Mouse (Mus musculus): ENCODE measurements around the gene Pla2g2f.
A peak's percentile ranks its signal among the peaks of the same experiment; 100 is the strongest.

Gene Pla2g2f

DNA sequence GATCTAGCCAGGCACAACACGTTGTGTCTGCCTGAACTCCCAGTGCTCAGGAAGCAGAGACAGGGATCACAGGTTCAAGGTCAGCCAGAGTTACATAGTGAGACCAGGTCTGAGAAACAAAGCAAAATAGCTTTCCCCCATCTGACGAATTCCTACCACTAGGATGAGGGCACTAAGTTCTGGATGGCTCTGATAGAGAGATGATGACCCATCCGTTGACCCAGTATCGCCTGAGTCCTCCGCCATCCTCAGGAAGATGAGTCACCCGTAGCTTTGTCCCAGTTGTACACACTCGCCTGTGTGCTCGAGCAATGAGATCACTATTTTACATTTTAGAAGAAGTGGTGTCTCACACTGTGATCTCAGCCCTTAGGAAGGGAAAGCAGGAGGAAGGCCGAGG is 4.8 kb upstream of the Pla2g2f start:
- no peak for DNase-seq (ENCODE audit: low spot score in 2 of 2)

DNA sequence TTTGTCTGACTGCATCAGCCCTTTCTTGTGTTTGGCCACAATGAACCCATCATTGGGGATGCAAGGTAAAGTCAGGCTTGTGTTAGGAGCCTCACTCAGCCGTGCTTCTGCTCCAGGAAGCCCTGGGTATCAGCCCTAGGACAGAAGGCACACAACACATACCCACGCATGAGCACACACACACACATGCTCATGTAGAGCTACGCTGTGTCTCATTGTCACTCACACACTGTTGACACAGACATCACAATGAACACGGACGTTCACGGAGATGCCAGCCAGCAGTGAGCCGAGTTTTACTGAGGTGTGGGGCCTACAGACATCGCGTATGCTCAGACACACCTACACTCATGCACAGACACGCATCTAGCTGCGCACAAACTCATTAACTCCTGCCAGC is 1.4 kb downstream of the Pla2g2f start:
- no peak for DNase-seq (ENCODE audit: low spot score in 2 of 2)

DNA sequence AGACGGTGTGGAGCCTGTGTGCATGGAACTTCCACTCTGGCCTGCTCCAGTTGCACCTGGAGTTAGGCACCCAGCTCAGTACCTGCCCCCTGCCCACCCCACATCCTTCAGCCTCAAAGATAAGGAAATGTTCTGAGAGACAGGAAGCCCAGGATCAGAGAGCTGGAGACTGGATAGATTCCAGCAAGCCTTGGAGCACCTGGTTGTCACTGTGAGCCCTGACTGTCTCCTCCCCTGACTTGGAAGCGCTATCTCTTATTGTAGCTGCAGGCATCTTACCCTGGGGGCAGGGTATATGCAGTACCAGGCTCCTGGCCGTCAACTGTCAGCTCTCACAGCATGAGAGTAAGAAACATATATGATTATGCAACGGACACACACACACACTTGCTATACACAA is 2.0 kb downstream of the Pla2g2f start:
- no peak for DNase-seq (ENCODE audit: low spot score in 2 of 2)

DNA sequence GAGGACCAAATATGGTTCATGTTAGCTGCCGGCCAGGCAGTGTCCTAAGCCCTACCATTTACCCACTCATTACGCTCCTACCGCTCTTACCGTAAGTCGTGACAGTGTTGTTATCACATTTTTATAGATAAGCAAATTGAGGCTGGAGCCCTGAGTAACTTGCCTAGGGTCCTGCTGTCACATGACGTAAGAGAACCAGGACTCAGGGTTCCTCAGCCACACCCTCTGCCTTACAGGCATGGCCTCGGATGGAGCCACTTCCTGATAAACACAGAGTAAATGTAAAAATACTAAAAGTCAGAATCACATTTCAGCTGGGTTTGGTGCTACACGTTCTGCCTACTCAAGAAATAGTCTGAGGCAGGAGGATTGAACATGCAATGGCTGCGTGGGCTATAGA is 3.0 kb downstream of the Pla2g2f start:
- no peak for DNase-seq (ENCODE audit: low spot score in 2 of 2)

DNA sequence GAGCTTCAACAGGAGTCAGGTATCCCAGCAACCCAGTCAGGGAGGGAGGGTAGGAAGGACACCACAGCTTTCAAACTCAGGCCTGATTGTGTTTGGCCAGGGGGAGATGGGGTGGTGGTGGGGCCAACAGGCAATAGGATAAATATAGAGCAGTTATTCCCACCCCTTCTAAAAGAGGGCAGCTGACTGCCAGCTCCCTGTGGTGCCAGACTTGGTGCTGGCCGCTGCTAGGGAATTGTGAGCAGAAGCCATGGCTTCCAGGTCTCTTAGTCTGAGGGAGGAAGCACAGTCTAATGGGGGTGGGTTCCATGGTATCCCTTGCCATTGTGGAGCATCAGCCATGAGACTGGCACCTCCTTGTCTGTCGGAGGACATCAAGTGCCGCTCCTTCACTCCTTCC is 3.8 kb downstream of the Pla2g2f start:
- no peak for DNase-seq (ENCODE audit: low spot score in 2 of 2)

DNA sequence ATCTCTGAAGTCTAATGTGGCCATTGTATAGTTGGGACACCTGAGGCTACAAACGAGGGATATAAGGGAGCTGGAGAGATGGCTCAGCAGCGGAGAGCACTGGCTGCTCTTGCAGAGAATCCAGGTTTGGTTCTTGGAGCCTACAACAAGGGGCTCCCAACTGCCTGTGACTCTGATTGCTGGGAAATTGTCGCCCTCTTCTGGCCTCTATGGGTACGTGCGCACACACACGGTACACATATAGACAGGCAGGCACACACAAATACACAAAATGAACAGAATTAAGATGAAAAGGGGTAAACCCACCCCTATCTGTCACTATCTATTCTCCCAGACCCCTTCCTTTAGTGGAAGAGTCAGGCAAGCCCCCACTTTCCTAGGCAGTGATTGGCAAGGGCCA is 4.8 kb downstream of the Pla2g2f start:
- DNase-seq (ENCODE audit: low spot score in 2 of 2) = no peak

DNA sequence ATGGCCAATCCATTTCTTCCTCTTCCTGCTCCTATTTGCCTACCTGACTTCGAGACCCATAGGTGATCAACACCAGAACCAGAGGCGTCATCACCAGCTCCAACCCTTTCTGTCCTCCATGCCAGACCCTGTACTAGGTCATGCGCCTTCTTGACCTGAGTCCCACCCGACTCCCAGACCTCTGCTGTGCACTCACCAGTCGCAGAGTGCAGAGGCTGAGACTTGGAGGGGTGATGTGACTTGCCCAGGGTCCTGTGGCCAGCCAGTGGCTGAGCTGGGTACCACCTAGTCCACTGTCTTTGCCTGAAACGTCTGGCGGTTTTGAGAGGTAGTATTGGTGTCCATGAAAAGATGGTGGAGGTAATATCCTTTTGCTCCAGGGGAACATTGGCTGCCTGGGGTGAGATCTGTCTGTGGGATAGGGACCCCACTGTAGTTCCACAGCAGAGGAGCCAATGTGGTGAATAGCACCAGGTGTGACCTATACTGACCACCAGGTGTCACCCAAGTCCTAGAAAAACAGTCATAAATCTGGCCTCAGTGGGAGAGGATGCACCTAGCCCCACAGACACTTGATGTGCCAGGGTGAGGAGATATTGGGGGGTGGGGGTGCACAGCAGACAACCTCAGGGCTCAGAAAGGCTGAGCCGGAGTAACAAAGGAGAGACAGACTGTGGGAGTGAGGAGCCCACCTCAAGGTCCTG is 8.9 kb downstream of the Pla2g2f start:
- DNase-seq (ENCODE audit: low spot score in 2 of 2) = peak in 1 of 2 experiments; percentile 69

DNA sequence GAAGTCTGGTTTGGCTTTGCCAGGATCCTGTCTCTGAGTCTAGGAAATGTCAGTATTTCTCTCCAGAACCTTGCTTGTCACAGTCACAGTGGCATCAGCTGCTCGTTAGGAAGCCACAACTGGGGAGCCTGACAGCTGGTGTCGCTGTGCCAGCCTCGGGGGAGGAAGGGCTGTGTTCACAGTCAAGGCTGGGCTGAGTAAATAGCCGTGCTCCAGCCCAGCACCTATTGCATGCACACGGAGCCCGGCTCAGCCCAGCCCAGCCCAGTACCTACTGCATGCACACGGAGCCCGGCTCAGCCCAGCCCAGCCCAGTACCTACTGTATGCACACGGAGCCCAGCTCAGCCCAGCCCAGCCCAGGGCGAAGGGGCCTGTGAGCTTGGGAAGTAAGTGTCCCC is 9.6 kb downstream of the Pla2g2f start:
- DNase-seq (ENCODE audit: low spot score in 2 of 2) = peak in 1 of 2 experiments; percentile 66

DNA sequence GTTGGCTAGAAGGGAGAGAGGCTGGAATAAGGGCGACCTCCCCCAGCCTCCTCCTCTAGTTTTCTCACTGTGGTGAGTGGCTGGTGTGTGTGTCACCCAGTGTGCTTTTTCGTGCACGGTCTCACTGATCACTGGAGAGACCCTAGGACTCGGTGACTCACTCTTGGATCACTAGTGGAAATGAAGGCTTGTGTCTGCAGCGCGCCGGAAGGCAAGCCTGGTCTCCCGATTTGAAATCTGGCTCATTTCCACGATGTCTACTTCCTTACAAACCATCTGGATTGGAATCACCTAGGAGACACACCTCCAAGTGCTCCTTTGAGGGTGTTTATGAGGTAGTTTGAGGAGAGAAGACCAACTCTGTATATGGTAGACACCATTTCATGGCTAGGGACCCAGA is 10.6 kb downstream of the Pla2g2f start:
- DNase-seq (ENCODE audit: low spot score in 2 of 2) = no peak

DNA sequence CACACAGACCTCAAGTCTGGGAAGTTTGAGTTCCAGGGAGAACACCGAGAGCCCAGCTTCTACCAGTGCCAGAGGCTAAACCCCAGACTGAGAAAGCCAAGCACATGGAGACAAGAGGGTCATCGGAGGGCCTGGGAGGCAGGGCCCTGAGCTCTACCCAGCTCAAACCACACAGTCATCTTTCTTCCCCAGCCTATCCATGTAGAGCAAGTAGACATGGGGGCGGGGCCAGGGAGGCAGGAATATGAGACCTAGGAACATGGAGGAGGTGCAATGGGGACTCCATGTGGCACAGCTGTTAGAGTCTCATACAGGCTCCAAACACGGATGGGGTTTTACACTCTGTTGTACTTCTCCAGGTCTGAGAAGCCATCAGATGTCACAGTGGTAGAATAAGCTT is 11.5 kb downstream of the Pla2g2f start:
- no peak for DNase-seq (ENCODE audit: low spot score in 2 of 2)

DNA sequence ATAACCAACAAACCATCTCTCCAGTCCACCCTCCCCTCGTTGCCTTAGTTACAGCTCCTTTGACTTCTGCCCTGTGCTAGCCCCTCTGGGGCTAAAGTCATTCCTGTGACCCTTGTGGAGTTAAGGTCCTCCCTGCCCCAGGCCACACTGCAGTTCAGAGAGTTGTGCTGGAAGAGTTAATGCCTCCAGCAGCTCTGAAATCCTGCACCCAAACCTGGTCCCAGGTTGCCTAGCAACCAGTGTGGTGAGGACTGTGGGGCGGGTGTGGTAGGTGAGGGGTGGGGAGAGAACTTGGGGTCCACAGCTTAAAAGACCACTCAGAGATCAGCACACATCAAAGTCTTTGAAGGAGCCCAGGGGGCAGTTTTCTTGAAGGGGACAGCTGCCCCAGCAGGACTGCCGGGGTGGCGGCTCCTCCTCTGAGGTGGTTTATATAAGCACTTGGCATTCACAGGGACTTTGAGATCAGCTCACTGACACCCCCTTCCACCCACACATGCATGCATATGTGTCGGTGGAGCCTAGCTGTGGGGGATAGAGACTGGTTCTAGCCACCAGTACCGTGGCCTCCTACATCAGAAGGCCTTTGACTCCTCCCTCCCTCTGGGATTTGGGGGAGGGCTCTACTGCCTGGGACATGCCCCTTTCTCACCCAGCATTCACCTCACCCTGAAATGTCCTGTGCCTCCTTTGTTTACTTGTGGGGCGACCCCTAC is 18.1 kb downstream of the Pla2g2f start:
- no peak for DNase-seq (ENCODE audit: low spot score in 2 of 2)

DNA sequence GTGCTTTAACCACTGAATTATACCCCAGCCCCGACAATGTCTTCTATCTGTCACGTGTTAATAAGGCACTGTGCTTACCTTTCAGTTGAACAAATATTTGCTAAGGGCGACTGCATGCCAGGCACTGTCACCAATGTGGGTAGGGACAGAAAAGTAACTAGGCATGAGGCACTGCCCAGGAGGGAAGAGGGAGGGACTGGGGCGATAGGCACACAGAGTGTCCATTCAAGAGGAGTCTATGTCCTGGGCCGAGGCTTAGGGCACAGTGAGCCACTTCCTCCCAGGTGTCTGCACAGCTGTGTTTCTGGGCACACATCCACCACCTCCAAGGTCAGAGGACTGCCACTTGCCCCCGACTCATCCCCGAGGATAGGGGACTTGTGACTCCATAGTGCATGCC is 20.4 kb downstream of the Pla2g2f start, which contains the start of gene Ubxn10:
Gene Ubxn10 (minus strand): TSS at position 137 of the 400 bp plus-strand sequence.
- DNase-seq (ENCODE audit: low spot score in 2 of 2) = no peak

DNA sequence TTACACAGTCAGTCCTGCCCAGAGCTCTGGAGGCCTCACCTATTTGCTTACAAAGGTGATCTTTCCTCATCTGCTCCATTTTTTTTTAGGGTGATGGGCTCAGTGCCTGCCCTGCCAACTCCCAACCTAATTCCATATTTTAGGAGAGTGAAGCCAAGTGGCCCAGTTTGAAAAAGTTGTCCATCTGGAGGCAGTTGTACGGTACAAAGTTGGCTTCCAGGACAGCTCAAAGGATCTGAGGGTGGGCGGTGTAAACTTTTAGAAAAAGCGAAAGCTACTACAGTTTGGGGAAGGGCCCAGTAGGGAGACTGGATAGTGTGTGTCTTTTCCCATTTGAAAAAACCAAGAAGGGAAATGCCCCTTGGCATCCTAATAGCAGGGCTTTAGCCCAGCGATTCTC is 22.6 kb downstream of the Pla2g2f start:
- DNase-seq (ENCODE audit: low spot score in 2 of 2) = no peak

DNA sequence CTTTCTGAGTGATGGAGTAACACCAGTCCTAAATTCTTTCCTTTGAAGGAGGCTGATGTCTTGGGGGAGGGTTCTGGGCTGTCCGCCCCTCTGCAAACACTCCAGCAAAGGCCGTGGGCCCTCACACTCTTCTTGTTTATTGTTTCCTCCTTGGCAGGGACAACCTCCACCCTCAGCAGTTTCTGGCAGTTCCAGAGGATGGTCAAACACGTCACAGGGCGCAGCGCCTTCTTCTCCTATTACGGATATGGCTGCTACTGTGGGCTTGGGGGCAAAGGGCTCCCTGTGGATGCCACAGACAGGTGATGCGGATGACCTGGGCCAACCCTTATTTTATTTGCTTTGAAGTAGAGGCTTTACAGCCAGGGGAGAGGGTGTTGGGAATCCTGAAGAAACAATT is 23.3 kb downstream of the Pla2g2f start:
- no peak for DNase-seq (ENCODE audit: low spot score in 2 of 2)

DNA sequence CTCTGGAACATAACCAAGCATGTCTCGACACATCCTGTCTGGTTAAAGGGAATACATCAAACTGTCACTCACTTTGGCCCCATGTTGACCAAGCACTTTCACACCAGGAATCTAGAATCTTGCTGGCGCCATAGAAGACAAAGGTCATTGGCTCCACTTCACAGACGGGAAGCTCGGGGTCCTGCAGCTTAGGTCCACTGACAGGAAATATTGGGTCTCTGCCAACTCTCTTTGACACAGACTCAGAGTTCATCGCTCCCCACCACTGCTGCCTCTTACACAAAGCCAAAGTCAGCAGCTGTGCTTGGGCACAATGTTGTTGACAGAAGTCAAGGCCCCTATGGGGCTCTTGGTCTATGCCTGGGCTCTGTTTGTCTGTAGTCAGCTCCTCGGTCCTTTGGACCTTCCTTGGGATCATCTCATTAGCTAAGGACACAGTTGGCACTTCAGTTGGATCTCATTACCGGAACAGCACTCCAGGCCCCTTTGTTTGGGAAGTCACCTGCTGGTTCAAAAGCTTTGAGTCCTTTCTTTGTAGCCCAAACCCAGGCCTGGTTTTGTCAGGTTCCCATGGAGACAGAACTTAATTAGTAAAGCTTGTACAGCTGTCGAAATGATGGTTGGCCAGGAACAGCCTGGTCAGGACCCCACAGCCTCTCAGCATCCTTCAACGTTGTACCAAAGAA is 28.3 kb downstream of the Pla2g2f start:
- DNase-seq (ENCODE audit: low spot score in 2 of 2) = no peak

DNA sequence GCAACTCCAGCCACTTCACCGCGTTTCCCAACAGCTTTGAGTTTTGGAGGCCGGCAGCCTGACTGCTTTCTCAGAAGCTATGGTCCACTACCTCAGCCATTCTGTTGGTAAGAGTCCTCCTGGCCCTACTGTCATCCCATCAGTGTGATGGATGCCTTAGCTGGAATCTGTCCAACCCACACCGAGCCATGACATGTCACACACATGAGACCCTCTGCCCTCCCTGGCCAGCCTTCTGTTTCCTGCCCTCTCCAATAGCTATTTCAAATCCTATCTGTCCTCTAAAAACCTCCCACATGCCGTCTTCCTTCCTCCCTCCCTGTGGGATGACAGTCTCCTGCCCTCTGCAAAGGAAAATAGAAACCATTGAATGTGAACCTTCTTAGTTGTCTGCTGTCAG is 31.7 kb downstream of the Pla2g2f start:
- DNase-seq (ENCODE audit: low spot score in 2 of 2) = no peak

DNA sequence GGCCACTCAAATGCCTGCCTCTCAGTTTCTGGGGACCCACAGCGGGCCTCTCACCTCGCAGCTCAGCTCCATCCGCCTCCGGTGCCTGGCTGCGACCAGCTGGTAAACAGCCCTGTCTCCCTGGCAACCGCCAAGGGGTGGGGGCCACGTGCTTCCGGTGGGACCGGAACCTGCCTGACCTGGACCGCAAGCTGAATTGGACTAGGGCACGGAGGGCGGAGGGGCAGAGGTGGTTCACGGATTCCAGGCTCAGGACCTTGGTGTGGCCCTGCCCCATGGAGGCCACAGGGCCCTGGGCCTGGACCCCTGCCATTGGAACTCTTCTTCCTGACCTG is 32.3 kb downstream of the Pla2g2f start:
- no peak for DNase-seq (ENCODE audit: low spot score in 2 of 2)

DNA sequence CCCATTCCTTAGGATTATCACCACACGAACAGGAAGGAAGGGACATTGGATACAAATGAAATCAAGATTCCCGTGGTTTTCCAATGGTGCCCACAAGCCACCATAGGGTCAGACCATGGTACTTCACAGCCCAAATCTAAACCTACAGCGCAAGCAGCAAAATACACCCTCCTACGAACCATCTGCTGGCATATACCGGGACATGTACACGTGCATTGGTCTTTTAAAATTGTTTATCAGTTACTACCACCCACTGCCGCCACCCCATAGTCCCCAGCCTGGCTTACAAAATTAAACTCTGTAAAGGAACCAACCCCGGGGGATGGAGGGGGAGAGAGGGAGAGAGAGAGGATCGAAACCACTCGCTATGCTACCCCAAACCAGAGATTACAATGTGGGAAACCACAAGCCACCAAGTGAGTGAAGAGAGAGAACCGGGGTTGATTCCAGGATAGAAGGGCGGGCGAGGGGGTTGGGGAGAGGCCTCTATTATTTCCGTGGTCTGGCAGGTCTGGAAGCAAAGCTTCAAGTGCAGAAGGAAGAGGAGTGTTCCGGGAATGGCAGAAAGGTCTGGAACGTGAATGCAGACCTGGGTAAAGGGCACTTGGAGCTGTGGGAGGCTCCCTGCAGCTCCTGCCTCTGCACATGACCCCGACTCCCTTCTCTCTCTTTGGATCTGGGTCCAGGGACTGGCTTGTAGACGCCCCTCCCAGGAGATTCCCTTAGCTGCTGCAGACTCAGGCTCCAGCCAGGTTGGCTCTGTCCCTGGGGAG is 32.9 kb downstream of the Pla2g2f start, which contains the start of gene Pla2g2c:
Gene Pla2g2c (plus strand): TSS at position 439 of the 773 bp plus-strand sequence.
- DNase-seq (ENCODE audit: low spot score in 2 of 2) = peak in 1 of 2 experiments; percentile 85

DNA sequence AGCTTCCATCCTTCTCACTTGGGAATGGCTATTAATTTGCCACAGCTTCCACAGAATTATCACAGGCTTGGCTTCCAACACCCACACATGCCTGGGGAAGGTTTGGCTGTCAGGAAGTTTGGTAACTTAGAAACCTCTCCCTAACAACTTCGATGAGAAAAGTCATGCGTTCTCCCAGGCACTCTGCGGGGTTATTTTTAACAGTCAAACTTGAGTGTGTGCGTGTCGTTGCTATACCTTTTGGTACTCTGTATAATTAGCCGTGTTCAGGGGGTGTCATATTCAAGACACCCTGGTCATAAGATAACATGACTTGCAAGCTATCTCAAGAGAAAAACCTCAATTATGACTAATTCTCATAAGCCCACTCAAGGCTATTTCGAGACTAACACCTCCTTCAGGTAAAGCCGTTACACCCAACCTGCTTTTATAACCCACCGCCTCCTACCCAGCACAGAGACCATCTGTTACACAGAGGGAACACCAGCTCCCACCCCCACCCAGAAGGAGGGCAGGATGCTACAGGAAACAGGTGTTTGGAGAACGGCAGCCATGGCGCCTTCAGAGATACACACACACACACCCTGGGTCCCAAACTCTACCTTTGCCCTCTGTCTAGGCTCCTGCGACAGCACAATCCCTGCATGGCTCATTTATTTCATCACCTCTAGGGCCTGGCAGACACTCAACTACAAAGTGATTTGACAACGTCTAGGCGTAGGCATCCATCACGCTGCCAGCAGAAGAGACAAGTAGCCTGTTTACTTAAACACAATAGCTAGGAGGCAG is 33.7 kb downstream of the Pla2g2f start:
- peak; percentile 90 to 91 for DNase-seq (ENCODE audit: low spot score in 2 of 2)

DNA sequence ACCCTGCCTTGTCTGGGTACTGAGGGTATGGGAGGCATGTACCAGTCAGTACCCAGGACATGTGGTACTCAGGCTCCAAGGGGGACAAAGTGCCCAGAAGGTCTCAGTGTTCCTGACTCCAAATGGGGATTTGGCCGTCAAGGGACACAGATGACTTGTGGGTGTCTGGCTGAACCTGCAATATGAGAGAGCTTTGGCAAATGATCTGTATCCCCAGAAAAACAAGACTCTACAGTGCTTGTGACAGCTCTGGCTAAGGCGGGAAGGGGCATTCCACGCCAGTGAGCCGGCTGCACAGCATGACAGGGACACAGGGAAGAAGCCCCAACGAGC is 38.2 kb downstream of the Pla2g2f start:
- no peak for DNase-seq (ENCODE audit: low spot score in 2 of 2)

DNA sequence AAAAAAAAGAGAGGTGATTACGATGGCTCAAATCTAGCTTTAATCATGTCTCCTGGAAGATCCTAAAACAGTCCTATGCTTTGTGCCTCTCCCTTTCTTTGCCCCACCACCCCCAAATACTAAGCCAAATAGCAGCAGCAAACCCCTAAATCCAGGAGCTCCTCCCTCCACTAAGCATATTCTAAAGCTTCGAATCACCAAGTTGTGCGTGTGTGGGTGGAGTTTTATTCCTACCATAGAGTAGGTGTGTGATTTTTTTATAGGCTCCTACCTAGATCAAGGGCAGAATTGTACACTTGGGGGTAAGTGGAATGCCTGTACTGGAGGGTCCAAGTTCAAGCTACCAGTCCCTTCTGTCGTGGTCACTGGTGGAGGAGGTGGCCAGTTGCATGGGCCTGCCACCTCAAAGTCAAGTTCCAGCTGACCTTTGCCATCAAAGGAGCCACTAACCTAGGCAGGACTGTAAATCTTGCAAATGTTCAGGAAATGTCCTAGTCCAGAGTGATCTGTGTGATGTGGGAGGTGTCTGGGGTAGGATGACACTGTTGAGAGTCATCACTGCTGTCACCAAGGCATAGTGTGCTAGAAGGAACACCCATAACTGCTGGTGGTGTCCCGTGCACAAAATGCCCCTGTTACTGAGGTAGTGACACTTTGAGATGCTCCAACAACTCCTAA is 38.7 kb downstream of the Pla2g2f start:
- DNase-seq (ENCODE audit: low spot score in 2 of 2) = no peak

Measured in left cerebral cortex, adult 9 months (tissue).